Mouse (Mus musculus) intestine, embryonic 16.5 days (tissue): ENCODE measurements around the gene Gm45713. TPM values are rescaled to one million over a fixed set of nuclear protein-coding genes. Genes with fewer than 3 reads are reported as not detected.

Experiments
- ATAC-seq: fragments of 200-750 bp; cut with Nextera tagmentation; 2 replicates; pipeline ENCODE4 v1.8.0; 2017; ENCODE audit warnings: moderate TSS enrichment, moderate library complexity
- H3K27ac ChIP-seq: fragments of 300-500 bp; sonication (generic); 2 replicates; pipeline ENCODE4 v1.5.1; 2014; ENCODE audit warnings: mild to moderate bottlenecking, low read length
- H3K27me3 ChIP-seq: fragments of 300-500 bp; sonication (generic); replicated peaks from 2 replicates; pipeline ENCODE4 v1.6.1; 2014; ENCODE audit warnings: low read length, control low read depth, mixed read lengths; ENCODE audit not compliant: control insufficient read depth, insufficient read depth
- H3K36me3 ChIP-seq: fragments of 300-500 bp; sonication (generic); 2 replicates; pipeline ENCODE4 v1.6.1; 2014; ENCODE audit warnings: low read length, control low read depth; ENCODE audit not compliant: control insufficient read depth, insufficient read depth
- H3K4me1 ChIP-seq: fragments of 300-500 bp; sonication (generic); 2 replicates; pipeline ENCODE4 v1.6.1; 2014; ENCODE audit warnings: low read length, control low read depth, mixed read lengths; ENCODE audit not compliant: control insufficient read depth, insufficient read depth
- H3K4me2 ChIP-seq: fragments of 300-500 bp; sonication (generic); 2 replicates; pipeline ENCODE4 v1.6.1; 2014; ENCODE audit warnings: low read depth, low read length, control low read depth
- H3K4me3 ChIP-seq: fragments of 300-500 bp; sonication (generic); 2 replicates; pipeline ENCODE4 v1.5.1; 2014; ENCODE audit warnings: mild to moderate bottlenecking, low read length
- H3K9ac ChIP-seq: fragments of 300-500 bp; sonication (generic); 2 replicates; pipeline ENCODE4 v1.6.1; 2014; ENCODE audit warnings: low read depth, low read length
- H3K9me3 ChIP-seq: fragments of 300-500 bp; sonication (generic); 2 replicates; pipeline ENCODE4 v1.6.1; 2016; ENCODE audit warnings: low read length, control low read depth; ENCODE audit not compliant: control insufficient read depth
- WGBS: fragments of 180-500 bp; shearing (Covaris S2); extraction: QIAGEN DNeasy Blood & Tissue Kit; methylation state at CpG from one replicate; pipeline ENCODE4 v1.1.7; 2014; 5-methylcytosine and 5-hydroxymethylcytosine counted together
- microRNA counts: library from miRNA; unstranded; fragments of <30 nt; microRNA quantifications from one replicate; lab custom pipeline; 2016
- microRNA-seq: library from miRNA; unstranded; fragments of <30 nt; microRNA quantifications from one replicate; pipeline ENCODE4, GENCODE M21; 2016
- polyA plus RNA-seq: library from polyadenylated mRNA; unstranded; fragments of >200 nt; fragmentation: Nextera tagmentation; extraction: Ambion mirVana; gene quantifications from 2 replicates; pipeline ENCODE4 v1.2.1, GENCODE M21; 2015

Gene Gm45713
- polyA plus RNA-seq, 1 experiment from 2014 or later = 0.20 TPM

DNA sequence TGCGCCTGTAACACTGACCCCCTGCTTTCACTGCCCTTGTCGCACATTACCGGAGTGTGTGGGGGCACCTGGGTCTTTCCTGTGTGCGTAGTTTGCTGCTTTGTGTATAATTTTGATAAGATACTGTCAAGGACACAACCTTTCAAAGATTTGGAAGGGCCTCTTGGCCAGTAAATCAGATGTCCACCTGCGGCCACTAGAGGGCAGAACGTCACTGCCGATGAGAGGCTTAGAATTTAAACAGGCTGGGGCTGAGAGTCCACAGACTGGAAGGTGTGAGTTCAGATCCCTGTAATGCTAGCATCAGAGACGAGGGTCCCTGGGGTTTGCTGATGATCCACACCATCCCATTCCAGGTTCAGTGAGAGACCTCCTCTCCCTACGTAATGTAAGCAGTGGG, 57.5 kb downstream of the Gm45713 start:
- 29% methylated on average over 9 of the region's 9 CpGs for WGBS
- Histone ChIP-seq H3K27ac (no peak overlapping the region), H3K4me2 (no peak overlapping the region), H3K9ac (no peak overlapping the region), H3K36me3 (peaks cover 13% of the 10 kb centered on the region), H3K27me3 (no peaks in the 10 kb centered on the region), H3K4me3 (no peak overlapping the region), H3K9me3 (no peaks in the 10 kb centered on the region), H3K4me1 (peaks cover 9% of the 10 kb centered on the region)
- peak; percentile 18 for ATAC-seq

DNA sequence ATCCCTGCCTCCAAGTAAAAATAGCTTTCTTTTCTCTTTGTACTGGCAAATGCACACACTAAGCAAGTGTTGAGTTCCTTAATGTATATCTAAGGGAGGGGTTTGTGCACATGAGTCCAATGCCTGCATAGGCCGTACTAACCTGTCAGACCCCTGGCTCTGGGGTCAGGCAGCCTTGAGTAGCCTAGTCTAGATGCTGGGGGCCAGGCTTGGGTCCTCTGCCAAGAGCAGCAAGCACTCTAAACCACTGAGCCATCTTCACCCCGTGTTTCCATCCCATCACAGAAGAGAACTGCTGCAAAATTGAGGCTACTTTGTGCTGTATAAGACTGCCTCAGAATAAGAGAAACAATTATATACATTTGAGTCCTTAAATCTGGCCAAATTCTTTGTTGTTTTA, 58.2 kb downstream of the Gm45713 start:
- H3K4me1 ChIP-seq = peaks cover 5% of the 10 kb centered on the region
- no peak overlapping the region for H3K4me2 ChIP-seq
- H3K27ac ChIP-seq = no peak overlapping the region
- H3K9ac ChIP-seq = no peak overlapping the region
- H3K9me3 ChIP-seq = no peaks in the 10 kb centered on the region
- ATAC-seq = no peak
- no peaks in the 10 kb centered on the region for H3K27me3 ChIP-seq
- no peak overlapping the region for H3K4me3 ChIP-seq
- peaks cover 11% of the 10 kb centered on the region for H3K36me3 ChIP-seq
- WGBS = 97% methylated on average over 2 of the region's 2 CpGs

DNA sequence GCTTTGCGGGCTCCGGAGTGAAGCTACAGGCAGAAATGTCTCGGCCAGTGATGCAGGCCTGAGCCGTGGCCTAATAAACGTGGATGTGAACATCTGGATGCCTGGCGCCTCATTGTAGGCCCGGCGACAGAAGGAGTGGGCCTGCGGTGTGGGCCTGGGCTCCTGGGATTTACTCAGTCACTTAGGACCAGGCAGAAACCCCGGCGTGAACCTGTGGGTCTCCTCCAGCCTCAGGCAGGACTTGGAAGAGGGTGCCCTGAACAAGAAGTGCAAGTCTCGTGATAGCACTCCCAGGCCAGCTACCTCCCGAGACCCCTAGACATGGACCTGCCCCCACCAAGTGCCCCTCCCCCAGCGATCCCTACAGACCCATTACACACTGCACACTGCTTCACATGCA, 58.7 kb downstream of the Gm45713 start:
- H3K27me3 ChIP-seq = no peaks in the 10 kb centered on the region
- WGBS = 90% methylated on average over 14 of the region's 14 CpGs
- ATAC-seq = no peak

GRCm38 (mm10) chr7:45076501-45076900, 59.5 kb downstream of the Gm45713 start:
- Histone ChIP-seq H3K4me2 (no peak overlapping the region), H3K4me1 (no peaks in the 10 kb centered on the region), H3K4me3 (no peak overlapping the region), H3K9me3 (no peaks in the 10 kb centered on the region), H3K27ac (no peak overlapping the region), H3K36me3 (peaks cover 9% of the 10 kb centered on the region), H3K9ac (no peak overlapping the region), H3K27me3 (no peaks in the 10 kb centered on the region)
- no peak for ATAC-seq
- 88% methylated on average over 30 of the region's 30 CpGs for WGBS

More for the DNA sequence above, 58.7 kb downstream of the Gm45713 start:
- no peaks in the 10 kb centered on the region; the same call in 1 of the 2 replicates for H3K4me1 ChIP-seq
- no peak overlapping the region for H3K4me3 ChIP-seq
- no peak overlapping the region for H3K9ac ChIP-seq
- no peak overlapping the region for H3K4me2 ChIP-seq
- peaks cover 9% of the 10 kb centered on the region for H3K36me3 ChIP-seq
- no peaks in the 10 kb centered on the region for H3K9me3 ChIP-seq
- H3K27ac ChIP-seq = no peak overlapping the region

MicroRNAs encoded within 50 kb of the gene (microRNA counts, 519-probe panel; counts per million panel counts)
- microRNA mmu-miR-150 (lab: Ali Mortazavi, UCI) = 2,320 counts per million, percentile 55 among the panel's probes with 10 or more counts

Small RNA genes within 50 kb of the gene (microRNA-seq; reads per million reads assigned to microRNA genes)
- gene Mir150 (32.1 reads per million, percentile 35 among the genes with 10 or more reads in this experiment), gene Mir5121 (14.1 reads per million, percentile 26 among the genes with 10 or more reads in this experiment), gene Mir7055 (not detected)

Other genes with a start within 250 kb of the Gm45713 start
- gene Med25, start 243.5 kb downstream of the Gm45713 start, polyA plus RNA-seq = 86.6 and 98.5 TPM in 2 replicates
- 18.2 and 19.4 TPM in 2 replicates for gene Fuz, start 240.2 kb downstream of the Gm45713 start, polyA plus RNA-seq
- gene Ap2a1, start 206.7 kb downstream of the Gm45713 start, polyA plus RNA-seq = 56.8 and 61.2 TPM in 2 replicates
- 0.28 TPM in 1 of 2 replicates, not detected in the other for gene Tsks, start 193.0 kb downstream of the Gm45713 start, polyA plus RNA-seq
- gene Cpt1c, start 161.4 kb downstream of the Gm45713 start, polyA plus RNA-seq = 14.0 and 14.2 TPM in 2 replicates
- gene Prmt1, start 149.7 kb downstream of the Gm45713 start, polyA plus RNA-seq = 363 and 439 TPM in 2 replicates
- gene Irf3, start 138.6 kb downstream of the Gm45713 start, polyA plus RNA-seq = 96.1 and 115 TPM in 2 replicates
- gene Bcl2l12, start 137.5 kb downstream of the Gm45713 start, polyA plus RNA-seq = 33.0 and 36.9 TPM in 2 replicates
- 20.1 and 23.2 TPM in 2 replicates for gene Scaf1, start 119.9 kb downstream of the Gm45713 start, polyA plus RNA-seq
- gene Rras, start 118.3 kb downstream of the Gm45713 start, polyA plus RNA-seq = 61.4 and 62.6 TPM in 2 replicates
- gene Prr12, start 83.3 kb downstream of the Gm45713 start, polyA plus RNA-seq = 6.3 and 6.4 TPM in 2 replicates
- 54.0 and 56.0 TPM in 2 replicates for gene Nosip, start 73.8 kb downstream of the Gm45713 start, polyA plus RNA-seq
- 38.3 and 40.4 TPM in 2 replicates for gene Prrg2, start 73.6 kb downstream of the Gm45713 start, polyA plus RNA-seq
- gene Rcn3, start 44.0 kb downstream of the Gm45713 start, polyA plus RNA-seq = 237 and 260 TPM in 2 replicates
- 334 and 458 TPM in 2 replicates for gene Fcgrt, start 32.4 kb downstream of the Gm45713 start, polyA plus RNA-seq
- 1,613 and 1,701 TPM in 2 replicates for gene Rps11, start 11.8 kb downstream of the Gm45713 start, polyA plus RNA-seq
- gene Rpl13a, start 7.5 kb downstream of the Gm45713 start, polyA plus RNA-seq = 1,233 and 1,311 TPM in 2 replicates
- 2.2 and 2.5 TPM in 2 replicates for gene Flt3l, start 201 bp upstream of the Gm45713 start, polyA plus RNA-seq
- 90.9 and 96.5 TPM in 2 replicates for gene Pih1d1, start 18.1 kb upstream of the Gm45713 start, polyA plus RNA-seq
- 106 and 110 TPM in 2 replicates for gene Aldh16a1, start 18.4 kb upstream of the Gm45713 start, polyA plus RNA-seq
- gene Slc17a7, start 27.7 kb upstream of the Gm45713 start, polyA plus RNA-seq = 0.13 TPM in 1 of 2 replicates, not detected in the other
- gene Gfy, start 43.3 kb upstream of the Gm45713 start, polyA plus RNA-seq = not detected in 2 replicates
- not detected in 2 replicates for gene Pth2, start 44.8 kb upstream of the Gm45713 start, polyA plus RNA-seq
- 0.44 and 0.62 TPM in 2 replicates for gene Ccdc155, start 68.7 kb upstream of the Gm45713 start, polyA plus RNA-seq
- 0.86 and 1.3 TPM in 2 replicates for gene Dkkl1, start 75.9 kb upstream of the Gm45713 start, polyA plus RNA-seq
- gene Tead2, start 79.5 kb upstream of the Gm45713 start, polyA plus RNA-seq = 69.6 and 82.1 TPM in 2 replicates
- 4.2 and 5.0 TPM in 2 replicates for gene Cd37, start 102.9 kb upstream of the Gm45713 start, polyA plus RNA-seq
- gene Slc6a16, start 104.9 kb upstream of the Gm45713 start, polyA plus RNA-seq = not detected in 2 replicates
- gene Slc6a21, start 141.3 kb upstream of the Gm45713 start, polyA plus RNA-seq = not detected in 2 replicates
- gene Trpm4, start 197.5 kb upstream of the Gm45713 start, polyA plus RNA-seq = 33.4 and 36.3 TPM in 2 replicates
- gene Hrc, start 199.1 kb upstream of the Gm45713 start, polyA plus RNA-seq = 0.86 and 1.4 TPM in 2 replicates
- gene Ppfia3, start 230.8 kb upstream of the Gm45713 start, polyA plus RNA-seq = 10.3 and 12.0 TPM in 2 replicates
- gene Lin7b, start 234.4 kb upstream of the Gm45713 start, polyA plus RNA-seq = 1.2 and 2.7 TPM in 2 replicates